Mouse (Mus musculus) cerebellum, adult 2 months (tissue): ENCODE measurements around the gene Rbm33.

Experiments used
- CTCF ChIP-seq: fragments of 200-500 bp; IDR thresholded peaks from 2 replicates; pipeline ENCODE4 v1.5.1; 2011; ENCODE audit warnings: low read depth, mild to moderate bottlenecking, control low read depth, low read length, moderate library complexity, borderline replicate concordance; ENCODE audit not compliant: insufficient read depth
- POLR2A ChIP-seq: fragments of 200-500 bp; IDR thresholded peaks from 2 replicates; pipeline ENCODE4 v1.6.1; 2011; ENCODE audit warnings: low read length, control low read depth, borderline replicate concordance; ENCODE audit not compliant: insufficient read depth

- TF ChIP-seq POLR2A = no peak
- TF ChIP-seq CTCF = no peak
Measured at GRCm38 (mm10) chr5:28292281-28292680, 24.6 kb upstream of the Rbm33 start.
